Mouse (Mus musculus): Measurements from ENCODE around the gene Gm11027. TPM values are rescaled to one million over a fixed set of nuclear protein-coding genes. Genes with fewer than 3 reads are reported as not detected.
"Not testable (repeated sequence)": the region's sequence is repeated elsewhere in the genome, so short reads cannot be mapped to it uniquely, and the experiment has no call there.

The Gm11027 gene
- polyA plus RNA-seq (2015; fragmentation: Nextera tagmentation; extraction: Ambion mirVana) = not detected in 2 replicates

GRCm38 (mm10) chr12:116275086-116275485 is at the start of gene Gm11027:
Gene Gm11027, plus strand, starts transcription at chr12:116275386.
- H3K9me3 ChIP-seq (ENCODE audit: control insufficient read depth); H3K27ac ChIP-seq (ENCODE audit: low read depth, low read length); H3K36me3 ChIP-seq (ENCODE audit: control insufficient read depth, insufficient read depth); ATAC-seq; H3K9ac ChIP-seq (ENCODE audit: low read depth, low read length); H3K4me2 ChIP-seq (replicated peaks; ENCODE audit: low read depth); H3K27me3 ChIP-seq (replicated peaks; ENCODE audit: control insufficient read depth, insufficient read depth, low read length); H3K4me1 ChIP-seq (replicated peaks; ENCODE audit: control insufficient read depth, insufficient read depth, low read length); H3K4me3 ChIP-seq (ENCODE audit: low read depth, low read length): not testable (repeated sequence)
- 85% methylated on average over 2 of the region's 2 CpGs for whole genome bisulfite sequencing

GRCm38 (mm10) chr12:116226289-116227057 is 48.7 kb upstream of the Gm11027 start:
- ATAC-seq = no peak
- no peak overlapping the region for H3K4me3 ChIP-seq (ENCODE audit: low read depth, low read length)
- TF ChIP-seq CTCF (IDR thresholded peaks at IDR 0.05; ENCODE audit: low read depth) = no peak
- H3K9me3 ChIP-seq (ENCODE audit: control insufficient read depth) = no peaks in the 10 kb centered on the region
- peaks cover 3% of the 10 kb centered on the region; the same call in 1 of the 2 replicates for H3K36me3 ChIP-seq (ENCODE audit: control insufficient read depth, insufficient read depth)
- H3K4me2 ChIP-seq (replicated peaks; ENCODE audit: low read depth) = no peak overlapping the region
- 80% methylated on average over 10 of the region's 10 CpGs for WGBS
- no peak overlapping the region for H3K9ac ChIP-seq (ENCODE audit: low read depth, low read length)
- no peaks in the 10 kb centered on the region for H3K27me3 ChIP-seq (replicated peaks; ENCODE audit: control insufficient read depth, insufficient read depth, low read length)
- no peak overlapping the region for H3K27ac ChIP-seq (ENCODE audit: low read depth, low read length)
- H3K4me1 ChIP-seq (replicated peaks; ENCODE audit: control insufficient read depth, insufficient read depth, low read length) = no peaks in the 10 kb centered on the region

- no peak overlapping the region for H3K9ac ChIP-seq (ENCODE audit: low read depth, low read length)
- H3K27ac ChIP-seq (ENCODE audit: low read depth, low read length) = no peak overlapping the region
- no peaks in the 10 kb centered on the region for H3K9me3 ChIP-seq (ENCODE audit: control insufficient read depth)
- peaks cover 3% of the 10 kb centered on the region; the same call in 1 of the 2 replicates for H3K36me3 ChIP-seq (ENCODE audit: control insufficient read depth, insufficient read depth)
- WGBS = 74% methylated on average over 3 of the region's 3 CpGs
- no peaks in the 10 kb centered on the region for H3K27me3 ChIP-seq (replicated peaks; ENCODE audit: control insufficient read depth, insufficient read depth, low read length)
- no peaks in the 10 kb centered on the region for H3K4me1 ChIP-seq (replicated peaks; ENCODE audit: control insufficient read depth, insufficient read depth, low read length)
- no peak for TF ChIP-seq CTCF (IDR thresholded peaks at IDR 0.05; ENCODE audit: low read depth)
- no peak for ATAC-seq
- H3K4me2 ChIP-seq (replicated peaks; ENCODE audit: low read depth) = no peak overlapping the region
- no peak overlapping the region for H3K4me3 ChIP-seq (ENCODE audit: low read depth, low read length)
Observed at GRCm38 (mm10) chr12:116229451-116229850, 45.7 kb upstream of the Gm11027 start.

- peaks cover 3% of the 10 kb centered on the region; the same call in 1 of the 2 replicates for H3K36me3 ChIP-seq (ENCODE audit: control insufficient read depth, insufficient read depth)
- H3K9me3 ChIP-seq (ENCODE audit: control insufficient read depth) = no peaks in the 10 kb centered on the region
- peak; percentile 63; the same call in 1 of the 2 replicates for ATAC-seq
- no peak overlapping the region for H3K9ac ChIP-seq (ENCODE audit: low read depth, low read length)
- no peak overlapping the region for H3K4me3 ChIP-seq (ENCODE audit: low read depth, low read length)
- H3K4me2 ChIP-seq (replicated peaks; ENCODE audit: low read depth) = peak overlapping the region; percentile 33; the same call in 1 of the 2 replicates
- 36% methylated on average over 12 of the region's 12 CpGs for WGBS
- no peaks in the 10 kb centered on the region for H3K4me1 ChIP-seq (replicated peaks; ENCODE audit: control insufficient read depth, insufficient read depth, low read length)
- peak overlapping the region; percentile 28; the same call in 1 of the 2 replicates for H3K27ac ChIP-seq (ENCODE audit: low read depth, low read length)
- TF ChIP-seq CTCF (IDR thresholded peaks at IDR 0.05; ENCODE audit: low read depth) = no peak
- no peaks in the 10 kb centered on the region for H3K27me3 ChIP-seq (replicated peaks; ENCODE audit: control insufficient read depth, insufficient read depth, low read length)
Observed at GRCm38 (mm10) chr12:116231612-116232011, 43.6 kb upstream of the Gm11027 start.

GRCm38 (mm10) chr12:116232061-116232460 is 43.1 kb upstream of the Gm11027 start:
- H3K4me3 ChIP-seq (ENCODE audit: low read depth, low read length) = no peak overlapping the region
- peak overlapping the region; percentile 28; the same call in 1 of the 2 replicates for H3K27ac ChIP-seq (ENCODE audit: low read depth, low read length)
- WGBS = 70% methylated on average over 1 of the region's 1 CpGs

GRCm38 (mm10) chr12:116235356-116235755 is 39.8 kb upstream of the Gm11027 start:
- peak; percentile 79 for TF ChIP-seq CTCF (IDR thresholded peaks at IDR 0.05; ENCODE audit: low read depth)
- Histone ChIP-seq H3K4me3 (ENCODE audit: low read depth, low read length) (no peak overlapping the region), H3K9me3 (ENCODE audit: control insufficient read depth) (no peaks in the 10 kb centered on the region), H3K9ac (ENCODE audit: low read depth, low read length) (no peak overlapping the region), H3K27ac (ENCODE audit: low read depth, low read length) (no peak overlapping the region), H3K4me2 (replicated peaks; ENCODE audit: low read depth) (no peak overlapping the region), H3K36me3 (ENCODE audit: control insufficient read depth, insufficient read depth) (peaks cover 2% of the 10 kb centered on the region; the same call in 1 of the 2 replicates), H3K4me1 (replicated peaks; ENCODE audit: control insufficient read depth, insufficient read depth, low read length) (no peaks in the 10 kb centered on the region), H3K27me3 (replicated peaks; ENCODE audit: control insufficient read depth, insufficient read depth, low read length) (no peaks in the 10 kb centered on the region)
- 77% methylated on average over 4 of the region's 4 CpGs for WGBS
- ATAC-seq = peak; percentile 72

More at GRCm38 (mm10) chr12:116232061-116232460, 43.1 kb upstream of the Gm11027 start:
- no peak for TF ChIP-seq CTCF (IDR thresholded peaks at IDR 0.05; ENCODE audit: low read depth)
- Histone ChIP-seq H3K4me2 (replicated peaks; ENCODE audit: low read depth) (no peak overlapping the region), H3K9me3 (ENCODE audit: control insufficient read depth) (no peaks in the 10 kb centered on the region), H3K27me3 (replicated peaks; ENCODE audit: control insufficient read depth, insufficient read depth, low read length) (no peaks in the 10 kb centered on the region), H3K9ac (ENCODE audit: low read depth, low read length) (no peak overlapping the region), H3K36me3 (ENCODE audit: control insufficient read depth, insufficient read depth) (peaks cover 3% of the 10 kb centered on the region; the same call in 1 of the 2 replicates), H3K4me1 (replicated peaks; ENCODE audit: control insufficient read depth, insufficient read depth, low read length) (no peaks in the 10 kb centered on the region)
- ATAC-seq = no peak

Measured in intestine, postnatal 0 days (tissue).